Mouse (Mus musculus): ENCODE data around the gene Syf2.

Syf2 gene

GRCm38 (mm10) chr4:134975261-134975928, 44.7 kb downstream of the Syf2 start:
- in situ Hi-C loops (cut with MboI): no loop called here

GRCm38 (mm10) chr4:134975929-134976308, 45.2 kb downstream of the Syf2 start:
- in situ Hi-C loops (cut with MboI): no loop called here

GRCm38 (mm10) chr4:134978930-134979329, 48.2 kb downstream of the Syf2 start:
- in situ Hi-C loops (cut with MboI): no loop called here

GRCm38 (mm10) chr4:134981959-134982431, 51.3 kb downstream of the Syf2 start:
- in situ Hi-C loops (cut with MboI): no loop called here

- in situ Hi-C loops (cut with MboI): no loop called here
Observed at GRCm38 (mm10) chr4:134983136-134983535, 52.4 kb downstream of the Syf2 start.

GRCm38 (mm10) chr4:134984555-134984954, 53.9 kb downstream of the Syf2 start:
- in situ Hi-C loops (cut with MboI): no loop called here

- in situ Hi-C loops (cut with MboI): no loop called here
Observed at GRCm38 (mm10) chr4:134985626-134986335, 55.1 kb downstream of the Syf2 start.

GRCm38 (mm10) chr4:134986336-134986635, 55.6 kb downstream of the Syf2 start:
- in situ Hi-C loops (cut with MboI): no loop called here

GRCm38 (mm10) chr4:134986963-134987362, 56.3 kb downstream of the Syf2 start:
- in situ Hi-C loops (cut with MboI): no loop called here
